Mouse (Mus musculus): ENCODE results near the gene Ttll9.

- TF ChIP-seq POLR2A (IDR thresholded peaks at IDR 0.05; ENCODE audit: extremely low read depth, insufficient read depth, low read length) (no peak), CTCF (IDR thresholded peaks at IDR 0.05; ENCODE audit: low read depth, low read length) (no peak)
Measured at GRCm38 (mm10) chr2:153049288-153049996, 87.2 kb downstream of the Ttll9 start.
